Mouse (Mus musculus) MEL (cell line): Measurements from ENCODE around the gene Arpp21. TPM values are rescaled to one million over a fixed set of nuclear protein-coding genes. Genes with fewer than 3 reads are reported as not detected.
A peak's percentile ranks its signal among the peaks of the same experiment; 100 is the strongest.

Source experiments
- DNase-seq: peaks from one replicate; pipeline ENCODE4 v3.0.0; 2011; ENCODE audit warnings: low read depth, low spot score
- H3K27ac ChIP-seq: 2 replicates; pipeline ENCODE4 v1.5.1; 2012; ENCODE audit warnings: low read depth, mild to moderate bottlenecking, control low read depth, low read length, moderate library complexity; ENCODE audit not compliant: control insufficient read depth
- H3K27me3 ChIP-seq, 2 experiments: fragments of 150-350 bp in 1 of 2; sonication (generic) in 1 of 2; 2 replicates each; pipeline ENCODE4 v1.6.1; 2012; ENCODE audit warnings: low read length in 2 of 2, mild to moderate bottlenecking in 2 of 2, improper control_type of control experiment in 1 of 2, moderate library complexity in 1 of 2; ENCODE audit not compliant: insufficient read depth in 2 of 2, control insufficient read depth in 1 of 2
- H3K36me3 ChIP-seq, 2 experiments: 2 replicates each; pipeline ENCODE4 v1.6.1; 2012 to 2014; ENCODE audit warnings: low read length in 2 of 2, improper control_type of control experiment in 1 of 2, inconsistent platforms in 1 of 2, mild to moderate bottlenecking in 1 of 2; ENCODE audit not compliant: insufficient read depth in 2 of 2, control insufficient read depth in 1 of 2
- H3K4me1 ChIP-seq, 2 experiments: fragments of 150-350 bp in 1 of 2; sonication (generic) in 1 of 2; 2 replicates each; pipeline ENCODE4 v1.6.1; 2012; ENCODE audit warnings: low read length in 2 of 2, improper control_type of control experiment in 1 of 2, mild to moderate bottlenecking in 1 of 2; ENCODE audit not compliant: insufficient read depth in 2 of 2, control insufficient read depth in 1 of 2
- H3K4me3 ChIP-seq, 2 experiments: fragments of 150-350 bp in 1 of 2; sonication (generic) in 1 of 2; 2 replicates each; pipeline ENCODE4 v1.5.1; 2012; ENCODE audit warnings: low read depth in 2 of 2, low read length in 2 of 2, mild to moderate bottlenecking in 2 of 2, moderate library complexity in 2 of 2, control low read depth in 1 of 2, improper control_type of control experiment in 1 of 2; ENCODE audit not compliant: control insufficient read depth in 1 of 2, insufficient read depth in 1 of 2
- H3K79me2 ChIP-seq: 2 replicates; pipeline ENCODE4 v1.6.1; 2012; ENCODE audit warnings: mild to moderate bottlenecking, low read length, moderate library complexity; ENCODE audit not compliant: control insufficient read depth, poor library complexity, insufficient read depth
- H3K9ac ChIP-seq: 2 replicates; pipeline ENCODE4 v1.6.1; 2012; ENCODE audit warnings: low read depth, mild to moderate bottlenecking, control low read depth, low read length, moderate library complexity; ENCODE audit not compliant: control insufficient read depth, poor library complexity, severe bottlenecking
- H3K9me3 ChIP-seq: fragments of 150-350 bp; sonication (generic); replicated peaks from 2 replicates; pipeline ENCODE4 v1.6.1; 2012; ENCODE audit warnings: mild to moderate bottlenecking, low read length, improper control_type of control experiment, moderate library complexity; ENCODE audit not compliant: insufficient read depth
- BHLHE40 ChIP-seq: IDR thresholded peaks from 2 replicates; pipeline ENCODE4 v1.6.1; 2012; ENCODE audit warnings: low read depth, mild to moderate bottlenecking, inconsistent platforms, low read length, improper control_type of control experiment, borderline replicate concordance
- CHD1 ChIP-seq: IDR thresholded peaks from 2 replicates; pipeline ENCODE4 v1.6.1; 2012; ENCODE audit warnings: low read depth, mild to moderate bottlenecking, inconsistent platforms, low read length, improper control_type of control experiment
- ELF1 ChIP-seq: IDR thresholded peaks from 2 replicates; pipeline ENCODE4 v1.6.1; 2014; ENCODE audit warnings: low read depth, mild to moderate bottlenecking, inconsistent platforms, low read length, improper control_type of control experiment, moderate library complexity
- EP300 ChIP-seq, 2 experiments: IDR thresholded peaks; 2 replicates each; pipeline ENCODE4 v1.6.1; 2011; ENCODE audit warnings: improper control_type of control experiment in 2 of 2, low read length in 2 of 2, low read depth in 1 of 2, mild to moderate bottlenecking in 1 of 2
- ETS1 ChIP-seq: IDR thresholded peaks from 2 replicates; pipeline ENCODE4 v1.6.1; 2012; ENCODE audit warnings: low read depth, mild to moderate bottlenecking, inconsistent platforms, low read length, improper control_type of control experiment, moderate library complexity
- GABPA ChIP-seq: IDR thresholded peaks from 2 replicates; pipeline ENCODE4 v1.6.1; 2012; ENCODE audit warnings: low read depth, mild to moderate bottlenecking, inconsistent platforms, low read length, improper control_type of control experiment, moderate library complexity
- GATA1 ChIP-seq: IDR thresholded peaks from 2 replicates; pipeline ENCODE4 v1.6.1; 2011; ENCODE audit warnings: low read depth, low read length, improper control_type of control experiment
- HCFC1 ChIP-seq: IDR thresholded peaks from 2 replicates; pipeline ENCODE4 v1.6.1; 2012; ENCODE audit warnings: low read depth, mild to moderate bottlenecking, inconsistent platforms, low read length, improper control_type of control experiment, moderate library complexity
- KAT2A ChIP-seq: conservative IDR thresholded peaks from 2 replicates; pipeline ENCODE4 v1.6.1; 2012; ENCODE audit warnings: low read depth, low read length, improper control_type of control experiment, inconsistent platforms
- MAFK ChIP-seq: IDR thresholded peaks from 2 replicates; pipeline ENCODE4 v1.6.1; 2011; ENCODE audit warnings: low read depth, mild to moderate bottlenecking, low read length, improper control_type of control experiment, borderline replicate concordance
- MAX ChIP-seq: IDR thresholded peaks from 2 replicates; pipeline ENCODE4 v1.6.1; 2011; ENCODE audit warnings: low read length, improper control_type of control experiment
- MAZ ChIP-seq: IDR thresholded peaks from 2 replicates; pipeline ENCODE4 v1.6.1; 2012; ENCODE audit warnings: low read depth, mild to moderate bottlenecking, inconsistent platforms, low read length, improper control_type of control experiment
- MEF2A ChIP-seq: IDR thresholded peaks from 2 replicates; pipeline ENCODE4 v1.6.1; 2014; ENCODE audit warnings: low read depth, mild to moderate bottlenecking, inconsistent platforms, low read length, improper control_type of control experiment; ENCODE audit not compliant: poor library complexity, insufficient replicate concordance, severe bottlenecking; ENCODE audit errors: extremely low read depth
- MXI1 ChIP-seq: IDR thresholded peaks from 2 replicates; pipeline ENCODE4 v1.6.1; 2011; ENCODE audit warnings: mild to moderate bottlenecking, low read depth, low read length, improper control_type of control experiment
- MYC ChIP-seq: IDR thresholded peaks from 2 replicates; pipeline ENCODE4 v1.6.1; 2011; ENCODE audit warnings: low read depth, mild to moderate bottlenecking, low read length, improper control_type of control experiment, moderate library complexity
- NELFE ChIP-seq: IDR thresholded peaks from 2 replicates; pipeline ENCODE4 v1.6.1; 2011; ENCODE audit warnings: low read depth, low read length, improper control_type of control experiment
- NRF1 ChIP-seq: IDR thresholded peaks from 2 replicates; pipeline ENCODE4 v1.6.1; 2014; ENCODE audit warnings: low read depth, mild to moderate bottlenecking, inconsistent platforms, low read length, improper control_type of control experiment, moderate library complexity; ENCODE audit not compliant: poor library complexity, insufficient read depth, severe bottlenecking
- POLR2A ChIP-seq, 2 experiments: IDR thresholded peaks; 2 replicates each; pipeline ENCODE4 v1.6.1; 2011 to 2012; ENCODE audit warnings: low read length in 2 of 2, mild to moderate bottlenecking in 2 of 2, control low read depth in 1 of 2, improper control_type of control experiment in 1 of 2, low read depth in 1 of 2, moderate library complexity in 1 of 2; ENCODE audit not compliant: control insufficient read depth in 1 of 2, insufficient read depth in 1 of 2, poor library complexity in 1 of 2
- POLR2AphosphoS5 ChIP-seq: IDR thresholded peaks from 2 replicates; pipeline ENCODE4 v1.6.1; 2012; ENCODE audit warnings: low read depth, borderline replicate concordance, mild to moderate bottlenecking, inconsistent platforms, low read length, moderate library complexity, mixed read lengths
- RAD21 ChIP-seq: IDR thresholded peaks from 2 replicates; pipeline ENCODE4 v1.6.1; 2011; ENCODE audit warnings: mild to moderate bottlenecking, low read depth, low read length, improper control_type of control experiment
- RCOR1 ChIP-seq: IDR thresholded peaks from 2 replicates; pipeline ENCODE4 v1.6.1; 2012; ENCODE audit warnings: low read depth, mild to moderate bottlenecking, inconsistent platforms, low read length, improper control_type of control experiment
- SIN3A ChIP-seq: IDR thresholded peaks from 2 replicates; pipeline ENCODE4 v1.6.1; 2012; ENCODE audit warnings: low read length, improper control_type of control experiment, inconsistent platforms
- TAL1 ChIP-seq: IDR thresholded peaks from 2 replicates; pipeline ENCODE4 v1.6.1; 2012; ENCODE audit warnings: mild to moderate bottlenecking, inconsistent platforms, low read length, moderate library complexity, mixed read lengths
- TBP ChIP-seq: IDR thresholded peaks from 2 replicates; pipeline ENCODE4 v1.8.0; 2011; ENCODE audit warnings: low read depth, low read length, improper control_type of control experiment
- TCF12 ChIP-seq: IDR thresholded peaks from 2 replicates; pipeline ENCODE4 v1.6.1; 2014; ENCODE audit warnings: low read depth, mild to moderate bottlenecking, inconsistent platforms, low read length, improper control_type of control experiment, moderate library complexity
- USF1 ChIP-seq: IDR thresholded peaks from 2 replicates; pipeline ENCODE4 v1.6.1; 2014; ENCODE audit warnings: low read depth, mild to moderate bottlenecking, inconsistent platforms, low read length, improper control_type of control experiment, moderate library complexity
- USF2 ChIP-seq, 2 experiments: IDR thresholded peaks; 2 replicates each; pipeline ENCODE4 v1.6.1; 2011 to 2012; ENCODE audit warnings: improper control_type of control experiment in 2 of 2, low read length in 2 of 2, borderline replicate concordance in 1 of 2, inconsistent platforms in 1 of 2, low read depth in 1 of 2, mild to moderate bottlenecking in 1 of 2; ENCODE audit not compliant: insufficient read depth in 1 of 2
- ZC3H11A ChIP-seq: IDR thresholded peaks from 2 replicates; pipeline ENCODE4 v1.6.1; 2012; ENCODE audit warnings: low read depth, mild to moderate bottlenecking, inconsistent platforms, low read length, improper control_type of control experiment
- ZMIZ1 ChIP-seq: IDR thresholded peaks from 2 replicates; pipeline ENCODE4 v1.6.1; 2012; ENCODE audit warnings: low read depth, mild to moderate bottlenecking, inconsistent platforms, low read length, improper control_type of control experiment, moderate library complexity
- ZNF384 ChIP-seq: IDR thresholded peaks from 2 replicates; pipeline ENCODE4 v1.6.1; 2012; ENCODE audit warnings: low read depth, mild to moderate bottlenecking, inconsistent platforms, low read length, improper control_type of control experiment
- polyA plus RNA-seq, 2 experiments: library from polyadenylated mRNA; stranded (reverse) in 1 of 2; unstranded in 1 of 2; fragments of >175 nt in 1 of 2; fragments of >200 nt in 1 of 2; gene quantifications; 2 replicates each; pipeline versions ENCODE4 v1.2.1 to v1.2.4; 2012; ENCODE audit warnings: low replicate concordance in 2 of 2, low read depth in 1 of 2; ENCODE audit not compliant: insufficient read length in 2 of 2, insufficient read depth in 1 of 2, missing spikeins in 1 of 2
- total RNA-seq: library from RNA; depleted of rRNA; stranded (reverse); fragments of 300-350 nt; gene quantifications from 2 replicates; pipeline ENCODE4 v1.2.3, GENCODE M21; 2012

Gene Arpp21
- total and polyA plus RNA-seq, 3 experiments, result 0.10 to 0.12 TPM; not detected in 1

GRCm38 (mm10) chr9:112176317-112176716 lies 59.4 kb downstream of the Arpp21 start (continued):
- TF ChIP-seq RAD21 (no peak), ZNF384 (0 out of 2 replicates have a peak, but pooled peaks have one; percentile 7), USF1 (0 out of 2 replicates have a peak, but pooled peaks have one; percentile 14), SIN3A (peak; percentile 70), RCOR1 (peak; percentile 55; the same call in 1 of the 2 replicates), ZMIZ1 (no peak), CHD1 (no peak), TBP (no peak), GATA1 (peak; percentile 85), HCFC1 (no peak), POLR2A (IDR thresholded peaks at IDR 0.05; ENCODE audit: control insufficient read depth in 1 of 2, insufficient read depth in 1 of 2, low read depth in 1 of 2, low read length in 2 of 2, poor library complexity in 1 of 2) (no peak), TCF12 (peak; percentile 93), ELF1 (no peak), NRF1 (no peak), ZC3H11A (no peak), GABPA (no peak), POLR2AphosphoS5 (no peak), MEF2A (0 out of 2 replicates have a peak, but pooled peaks have one; percentile 36), MXI1 (peak; percentile 46; the same call in 1 of the 2 replicates), NELFE (no peak), MAFK (no peak), MAZ (no peak)

GRCm38 (mm10) chr9:112174407-112175357 lies 61.1 kb downstream of the Arpp21 start:
- DNase-seq, result peak; percentile 91
- peaks cover 0 to 36% of the 10 kb centered on the region in 2 experiments; a peak in 2 of 4 replicates for H3K36me3 ChIP-seq
- no peaks in the 10 kb centered on the region for H3K9me3 ChIP-seq
- H3K27me3 ChIP-seq, result no peaks in the 10 kb centered on the region
- peak overlapping the region; percentile 37 to 81 for H3K4me3 ChIP-seq
- H3K79me2 ChIP-seq, result no peaks in the 10 kb centered on the region
- peak overlapping the region; percentile 31 for H3K9ac ChIP-seq
- peaks cover 27 to 30% of the 10 kb centered on the region in 2 experiments for H3K4me1 ChIP-seq
- peak overlapping the region; percentile 89 for H3K27ac ChIP-seq
- TF ChIP-seq NELFE, result 0 out of 2 replicates have a peak, but pooled peaks have one; percentile 28
- peak; percentile 97 for TF ChIP-seq GATA1
- TF ChIP-seq ETS1, result peak; percentile 81
- peak; percentile 53 to 85 for TF ChIP-seq EP300 (IDR thresholded peaks at IDR 0.05; ENCODE audit: low read depth in 1 of 2, low read length in 2 of 2)
- no peak for TF ChIP-seq GABPA
- peak; percentile 96 for TF ChIP-seq USF1
- peak; percentile 45; the same call in 1 of the 2 replicates for TF ChIP-seq TBP
- peak; percentile 95 for TF ChIP-seq MAX
- no peak for TF ChIP-seq TAL1
- TF ChIP-seq USF2 (IDR thresholded peaks at IDR 0.05; ENCODE audit: borderline replicate concordance in 1 of 2, insufficient read depth in 1 of 2, low read depth in 1 of 2, low read length in 2 of 2), result peak in 1 of 2 experiments; percentile 78; a peak in 2 of 4 replicates
- peak; percentile 91 for TF ChIP-seq ZNF384
- TF ChIP-seq BHLHE40, result peak; percentile 55; the same call in 1 of the 2 replicates
- TF ChIP-seq MYC, result peak; percentile 92
- TF ChIP-seq TCF12, result peak; percentile 67; the same call in 1 of the 2 replicates
- TF ChIP-seq RCOR1, result no peak
- 0 out of 2 replicates have a peak, but pooled peaks have one; percentile 22 for TF ChIP-seq KAT2A
- no peak for TF ChIP-seq POLR2AphosphoS5
- no peak for TF ChIP-seq ZMIZ1
